Mouse (Mus musculus): ENCODE data around the gene Gm7544. TPM values are rescaled to one million over a fixed set of nuclear protein-coding genes. Genes with fewer than 3 reads are reported as not detected.

Gene Gm7544
- total and polyA plus RNA-seq, 3 experiments = not detected

DNA sequence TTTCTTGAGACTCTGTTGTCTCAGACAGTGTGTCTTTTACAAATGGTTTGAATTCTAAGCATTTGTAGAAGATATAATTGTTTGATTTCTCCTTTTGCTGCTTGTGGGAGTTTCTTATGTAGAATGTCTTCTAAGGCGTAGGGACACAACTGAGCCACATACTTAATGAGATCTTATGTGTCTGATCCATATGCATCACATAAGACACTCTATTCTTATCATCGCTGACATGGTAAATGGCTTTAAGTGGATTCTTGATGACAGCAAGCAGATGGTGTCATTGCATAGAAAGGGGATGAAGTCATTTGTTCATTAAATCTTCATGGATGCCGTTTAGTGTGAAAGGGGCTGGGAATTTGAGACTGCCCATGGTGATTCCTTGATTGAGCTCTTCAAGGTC, 49.9 kb downstream of the Gm7544 start:
- H3K27me3 ChIP-seq (ENCODE audit: control insufficient read depth in 1 of 2, insufficient read depth in 2 of 2, low read length in 2 of 2) = no peaks in the 10 kb centered on the region
- no peaks in the 10 kb centered on the region for H3K9me3 ChIP-seq (replicated peaks; ENCODE audit: insufficient read depth, low read length)
- no peaks in the 10 kb centered on the region for H3K79me2 ChIP-seq (ENCODE audit: control insufficient read depth, insufficient read depth, low read length, poor library complexity)
- no peak overlapping the region for H3K27ac ChIP-seq (ENCODE audit: control insufficient read depth, low read depth, low read length)
- TF ChIP-seq MYB (IDR thresholded peaks at IDR 0.05; ENCODE audit: low read depth, low read length) (no peak), SMC3 (IDR thresholded peaks at IDR 0.05; ENCODE audit: low read depth, low read length) (no peak), TBP (IDR thresholded peaks at IDR 0.05; ENCODE audit: low read depth, low read length) (no peak), NELFE (IDR thresholded peaks at IDR 0.05; ENCODE audit: low read depth, low read length) (no peak), ZC3H11A (IDR thresholded peaks at IDR 0.05; ENCODE audit: low read depth, low read length) (no peak), CHD1 (IDR thresholded peaks at IDR 0.05; ENCODE audit: low read depth, low read length) (no peak), ZMIZ1 (IDR thresholded peaks at IDR 0.05; ENCODE audit: low read depth, low read length) (no peak), USF2 (IDR thresholded peaks at IDR 0.05; ENCODE audit: borderline replicate concordance in 1 of 2, insufficient read depth in 1 of 2, low read depth in 1 of 2, low read length in 2 of 2) (no peak), UBTF (IDR thresholded peaks at IDR 0.05; ENCODE audit: borderline replicate concordance, insufficient read depth, low read depth, low read length) (no peak), RAD21 (IDR thresholded peaks at IDR 0.05; ENCODE audit: low read depth, low read length) (no peak), KAT2A (conservative IDR thresholded peaks at IDR 0.05; ENCODE audit: low read depth, low read length) (no peak)
- H3K9ac ChIP-seq (ENCODE audit: control insufficient read depth, low read depth, low read length, poor library complexity, severe bottlenecking) = no peak overlapping the region
- H3K4me1 ChIP-seq (ENCODE audit: control insufficient read depth in 1 of 2, insufficient read depth in 2 of 2, low read length in 2 of 2) = no peaks in the 10 kb centered on the region
- no peak overlapping the region for H3K4me3 ChIP-seq (ENCODE audit: control insufficient read depth in 1 of 2, insufficient read depth in 1 of 2, low read depth in 2 of 2, low read length in 2 of 2)
- 0 out of 4 replicates have a peak, but pooled peaks cover 0 to 2% of the 10 kb centered on the region in 2 experiments for H3K36me3 ChIP-seq (ENCODE audit: control insufficient read depth in 1 of 2, insufficient read depth in 2 of 2, low read length in 2 of 2)
- no peak for DNase-seq (ENCODE audit: low read depth, low spot score)

Other genes starting within 250 kb of the Gm7544 start
- gene Mff, start 231.1 kb downstream of the Gm7544 start, total RNA-seq (2012; rRNA removed) = 86.0 and 91.1 TPM in 2 replicates
- gene Mff, start 231.1 kb downstream of the Gm7544 start, polyA plus RNA-seq (2012; ENCODE audit: insufficient read depth in 1 of 2, insufficient read length in 2 of 2, low read depth in 1 of 2, low replicate concordance in 2 of 2, missing spikeins in 1 of 2) = 100 to 1,000 TPM in 1 of 2 experiments, not detected in 1; 195 TPM
- not detected in 2 replicates for gene Tm4sf20, start 187.6 kb downstream of the Gm7544 start, total RNA-seq (2012; rRNA removed)
- gene Tm4sf20, start 187.6 kb downstream of the Gm7544 start, polyA plus RNA-seq (2012; ENCODE audit: insufficient read depth in 1 of 2, insufficient read length in 2 of 2, low read depth in 1 of 2, low replicate concordance in 2 of 2, missing spikeins in 1 of 2) = not detected
- gene Gm47791, start 184.8 kb downstream of the Gm7544 start, total RNA-seq (2012; rRNA removed) = not detected in 2 replicates
- gene Gm47791, start 184.8 kb downstream of the Gm7544 start, polyA plus RNA-seq (2012; ENCODE audit: insufficient read depth in 1 of 2, insufficient read length in 2 of 2, low read depth in 1 of 2, low replicate concordance in 2 of 2, missing spikeins in 1 of 2) = not detected
- gene Agfg1, start 116.5 kb downstream of the Gm7544 start, total RNA-seq (2012; rRNA removed) = 34.1 and 38.2 TPM in 2 replicates
- 10 to 100 TPM in 1 of 2 experiments, not detected in 1; 58.6 TPM for gene Agfg1, start 116.5 kb downstream of the Gm7544 start, polyA plus RNA-seq (2012; ENCODE audit: insufficient read depth in 1 of 2, insufficient read length in 2 of 2, low read depth in 1 of 2, low replicate concordance in 2 of 2, missing spikeins in 1 of 2)
- gene A030005L19Rik, start 42.7 kb downstream of the Gm7544 start, total RNA-seq (2012; rRNA removed) = 0.15 TPM in 1 of 2 replicates, not detected in the other
- gene A030005L19Rik, start 42.7 kb downstream of the Gm7544 start, polyA plus RNA-seq (2012; ENCODE audit: insufficient read depth in 1 of 2, insufficient read length in 2 of 2, low read depth in 1 of 2, low replicate concordance in 2 of 2, missing spikeins in 1 of 2) = under 1 TPM in 1 of 2 experiments, not detected in 1; 0.26 TPM
- not detected in 2 replicates for gene A030014E15Rik, start 31.1 kb downstream of the Gm7544 start, total RNA-seq (2012; rRNA removed)
- not detected for gene A030014E15Rik, start 31.1 kb downstream of the Gm7544 start, polyA plus RNA-seq (2012; ENCODE audit: insufficient read depth in 1 of 2, insufficient read length in 2 of 2, low read depth in 1 of 2, low replicate concordance in 2 of 2, missing spikeins in 1 of 2)
- not detected in 2 replicates for gene Gm6217, start 24.6 kb downstream of the Gm7544 start, total RNA-seq (2012; rRNA removed)
- gene Gm6217, start 24.6 kb downstream of the Gm7544 start, polyA plus RNA-seq (2012; ENCODE audit: insufficient read depth in 1 of 2, insufficient read length in 2 of 2, low read depth in 1 of 2, low replicate concordance in 2 of 2, missing spikeins in 1 of 2) = not detected
- not detected in 2 replicates for gene A030003K21Rik, start 12.6 kb downstream of the Gm7544 start, total RNA-seq (2012; rRNA removed)
- not detected for gene A030003K21Rik, start 12.6 kb downstream of the Gm7544 start, polyA plus RNA-seq (2012; ENCODE audit: insufficient read depth in 1 of 2, insufficient read length in 2 of 2, low read depth in 1 of 2, low replicate concordance in 2 of 2, missing spikeins in 1 of 2)
- not detected in 2 replicates for gene Gm47955, start 4.3 kb upstream of the Gm7544 start, total RNA-seq (2012; rRNA removed)
- not detected for gene Gm47955, start 4.3 kb upstream of the Gm7544 start, polyA plus RNA-seq (2012; ENCODE audit: insufficient read depth in 1 of 2, insufficient read length in 2 of 2, low read depth in 1 of 2, low replicate concordance in 2 of 2, missing spikeins in 1 of 2)
- not detected in 2 replicates for gene Gm47959, start 44.5 kb upstream of the Gm7544 start, total RNA-seq (2012; rRNA removed)
- not detected for gene Gm47959, start 44.5 kb upstream of the Gm7544 start, polyA plus RNA-seq (2012; ENCODE audit: insufficient read depth in 1 of 2, insufficient read length in 2 of 2, low read depth in 1 of 2, low replicate concordance in 2 of 2, missing spikeins in 1 of 2)
- gene Slc19a3, start 82.4 kb upstream of the Gm7544 start, total RNA-seq (2012; rRNA removed) = not detected in 2 replicates
- not detected for gene Slc19a3, start 82.4 kb upstream of the Gm7544 start, polyA plus RNA-seq (2012; ENCODE audit: insufficient read depth in 1 of 2, insufficient read length in 2 of 2, low read depth in 1 of 2, low replicate concordance in 2 of 2, missing spikeins in 1 of 2)
- not detected in 2 replicates for gene Krtap28-10, start 86.5 kb upstream of the Gm7544 start, total RNA-seq (2012; rRNA removed)
- not detected for gene Krtap28-10, start 86.5 kb upstream of the Gm7544 start, polyA plus RNA-seq (2012; ENCODE audit: insufficient read depth in 1 of 2, insufficient read length in 2 of 2, low read depth in 1 of 2, low replicate concordance in 2 of 2, missing spikeins in 1 of 2)
- gene Gm47969, start 88.9 kb upstream of the Gm7544 start, total RNA-seq (2012; rRNA removed) = not detected in 2 replicates
- not detected for gene Gm47969, start 88.9 kb upstream of the Gm7544 start, polyA plus RNA-seq (2012; ENCODE audit: insufficient read depth in 1 of 2, insufficient read length in 2 of 2, low read depth in 1 of 2, low replicate concordance in 2 of 2, missing spikeins in 1 of 2)
- gene A030005K14Rik, start 103.4 kb upstream of the Gm7544 start, total RNA-seq (2012; rRNA removed) = not detected in 2 replicates
- gene A030005K14Rik, start 103.4 kb upstream of the Gm7544 start, polyA plus RNA-seq (2012; ENCODE audit: insufficient read depth in 1 of 2, insufficient read length in 2 of 2, low read depth in 1 of 2, low replicate concordance in 2 of 2, missing spikeins in 1 of 2) = not detected
- gene Krtap28-13, start 104.9 kb upstream of the Gm7544 start, total RNA-seq (2012; rRNA removed) = not detected in 2 replicates
- gene Krtap28-13, start 104.9 kb upstream of the Gm7544 start, polyA plus RNA-seq (2012; ENCODE audit: insufficient read depth in 1 of 2, insufficient read length in 2 of 2, low read depth in 1 of 2, low replicate concordance in 2 of 2, missing spikeins in 1 of 2) = not detected
- gene Ccl20, start 160.8 kb upstream of the Gm7544 start, total RNA-seq (2012; rRNA removed) = not detected in 2 replicates
- not detected for gene Ccl20, start 160.8 kb upstream of the Gm7544 start, polyA plus RNA-seq (2012; ENCODE audit: insufficient read depth in 1 of 2, insufficient read length in 2 of 2, low read depth in 1 of 2, low replicate concordance in 2 of 2, missing spikeins in 1 of 2)
- not detected in 2 replicates for gene Daw1, start 203.7 kb upstream of the Gm7544 start, total RNA-seq (2012; rRNA removed)
- not detected for gene Daw1, start 203.7 kb upstream of the Gm7544 start, polyA plus RNA-seq (2012; ENCODE audit: insufficient read depth in 1 of 2, insufficient read length in 2 of 2, low read depth in 1 of 2, low replicate concordance in 2 of 2, missing spikeins in 1 of 2)

Data from MEL (cell line).